Mouse (Mus musculus): ENCODE measurements around the gene Ccl3. TPM values are rescaled to one million over a fixed set of nuclear protein-coding genes. Genes with fewer than 3 reads are reported as not detected.

Ccl3 gene
- polyA plus RNA-seq, 1 experiment from 2014 or later: 0.96 TPM

Other genes starting within 250 kb of the Ccl3 start
- gene Rasl10b, start 240.2 kb downstream of the Ccl3 start, polyA plus RNA-seq (2015; fragmentation: Nextera tagmentation; extraction: Ambion mirVana): 3.2 and 3.9 TPM in 2 replicates
- gene Gas2l2, start 219.9 kb downstream of the Ccl3 start, polyA plus RNA-seq (2015; fragmentation: Nextera tagmentation; extraction: Ambion mirVana): 0.64 and 0.91 TPM in 2 replicates
- 0.57 and 0.58 TPM in 2 replicates for gene 1700020L24Rik, start 211.7 kb downstream of the Ccl3 start, polyA plus RNA-seq (2015; fragmentation: Nextera tagmentation; extraction: Ambion mirVana)
- gene Mmp28, start 186.3 kb downstream of the Ccl3 start, polyA plus RNA-seq (2015; fragmentation: Nextera tagmentation; extraction: Ambion mirVana): 2.6 and 3.2 TPM in 2 replicates
- gene Taf15, start 176.3 kb downstream of the Ccl3 start, polyA plus RNA-seq (2015; fragmentation: Nextera tagmentation; extraction: Ambion mirVana): 11.1 and 13.5 TPM in 2 replicates
- gene Heatr9, start 127.2 kb downstream of the Ccl3 start, polyA plus RNA-seq (2015; fragmentation: Nextera tagmentation; extraction: Ambion mirVana): not detected in 2 replicates
- 0.35 and 0.70 TPM in 2 replicates for gene Ccl5, start 118.8 kb downstream of the Ccl3 start, polyA plus RNA-seq (2015; fragmentation: Nextera tagmentation; extraction: Ambion mirVana)
- gene Ccl9, start 70.7 kb downstream of the Ccl3 start, polyA plus RNA-seq (2015; fragmentation: Nextera tagmentation; extraction: Ambion mirVana): 7.6 and 8.5 TPM in 2 replicates
- 5.1 and 5.3 TPM in 2 replicates for gene Ccl6, start 56.3 kb downstream of the Ccl3 start, polyA plus RNA-seq (2015; fragmentation: Nextera tagmentation; extraction: Ambion mirVana)
- not detected in 2 replicates for gene Rpl9-ps1, start 3.7 kb downstream of the Ccl3 start, polyA plus RNA-seq (2015; fragmentation: Nextera tagmentation; extraction: Ambion mirVana)
- gene Ccl4, start 13.2 kb upstream of the Ccl3 start, polyA plus RNA-seq (2015; fragmentation: Nextera tagmentation; extraction: Ambion mirVana): 0.44 and 0.63 TPM in 2 replicates
- 3.2 and 3.3 TPM in 2 replicates for gene Wfdc17, start 54.6 kb upstream of the Ccl3 start, polyA plus RNA-seq (2015; fragmentation: Nextera tagmentation; extraction: Ambion mirVana)
- gene Wfdc18, start 59.7 kb upstream of the Ccl3 start, polyA plus RNA-seq (2015; fragmentation: Nextera tagmentation; extraction: Ambion mirVana): 16.8 and 42.7 TPM in 2 replicates
- gene Wfdc21, start 97.6 kb upstream of the Ccl3 start, polyA plus RNA-seq (2015; fragmentation: Nextera tagmentation; extraction: Ambion mirVana): 0.73 and 1.2 TPM in 2 replicates
- gene Heatr6, start 104.3 kb upstream of the Ccl3 start, polyA plus RNA-seq (2015; fragmentation: Nextera tagmentation; extraction: Ambion mirVana): 21.5 and 27.3 TPM in 2 replicates
- gene Hnf1b, start 200.7 kb upstream of the Ccl3 start, polyA plus RNA-seq (2015; fragmentation: Nextera tagmentation; extraction: Ambion mirVana): not detected in 2 replicates

Measured in embryonic facial prominence, embryonic 15.5 days (tissue).